Mouse (Mus musculus): ENCODE results near the gene Vipas39.

DNA sequence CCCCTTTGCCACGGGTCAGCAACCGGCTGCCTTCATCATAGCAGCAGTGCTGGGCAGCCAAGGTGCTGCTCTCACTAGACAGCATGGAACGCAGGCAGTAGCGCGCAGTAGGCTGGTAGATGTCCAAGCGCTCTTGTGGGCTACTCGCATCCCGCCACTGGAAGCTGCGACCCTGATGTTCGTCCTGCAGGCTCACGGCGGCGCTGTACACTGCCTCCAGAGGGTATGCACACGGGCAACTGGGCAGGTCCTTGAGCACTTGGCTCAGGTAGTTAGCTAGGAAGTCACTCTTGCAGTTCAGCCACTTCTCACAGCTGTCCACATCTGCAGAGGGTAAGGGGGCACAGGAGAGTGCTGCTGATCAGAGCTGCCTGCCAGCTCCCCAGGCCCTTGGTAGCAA is 13.8 kb upstream of the Vipas39 start:
- no peak; the same call in 1 of the 2 replicates for TF ChIP-seq RAD21 (IDR thresholded peaks at IDR 0.05; ENCODE audit: low read depth, low read length)
- TF ChIP-seq CTCF (conservative IDR thresholded peaks at IDR 0.05 in 1 of 2, IDR thresholded peaks at IDR 0.05 in 1 of 2; ENCODE audit: low read depth in 2 of 2, low read length in 2 of 2) = no peak
- TF ChIP-seq ZC3H11A (IDR thresholded peaks at IDR 0.05; ENCODE audit: low read depth, low read length) = no peak
- no peak for TF ChIP-seq USF1 (IDR thresholded peaks at IDR 0.05; ENCODE audit: low read depth, low read length)
- no peak for TF ChIP-seq MAX (IDR thresholded peaks at IDR 0.05; ENCODE audit: low read length)
- TF ChIP-seq RCOR1 (conservative IDR thresholded peaks at IDR 0.05; ENCODE audit: low read depth, low read length) = no peak
- TF ChIP-seq EP300 (IDR thresholded peaks at IDR 0.05; ENCODE audit: low read length) = no peak
- TF ChIP-seq HCFC1 (IDR thresholded peaks at IDR 0.05; ENCODE audit: low read depth, low read length) = no peak
- peak; percentile 28; the same call in 1 of the 2 replicates for TF ChIP-seq ZKSCAN1 (IDR thresholded peaks at IDR 0.05; ENCODE audit: borderline replicate concordance, low read depth, low read length)
- TF ChIP-seq TCF12 (IDR thresholded peaks at IDR 0.05; ENCODE audit: low read depth, low read length) = no peak
- TF ChIP-seq POLR2A (IDR thresholded peaks at IDR 0.05; ENCODE audit: low read depth, low read length) = no peak
- no peak for TF ChIP-seq MAZ (IDR thresholded peaks at IDR 0.05; ENCODE audit: low read depth, low read length)
- no peak for TF ChIP-seq KAT2A (IDR thresholded peaks at IDR 0.05; ENCODE audit: insufficient replicate concordance, low read length)
